Mouse (Mus musculus) gastrocnemius, postnatal 14 days (tissue): ENCODE measurements around the gene Art5. TPM values are rescaled to one million over a fixed set of nuclear protein-coding genes. Genes with fewer than 3 reads are reported as not detected.

Experiments
- DNase-seq: peaks from one replicate; pipeline ENCODE4 v3.0.0; 2021; ENCODE audit warnings: mixed read lengths
- intact Hi-C: fragments of 180-260 bp; cut with DNase I; formaldehyde crosslinking; loops from one replicate; pipeline ENCODE4 v1.15.1; 2025; ENCODE audit warnings: low total_unique reads
- long read RNA-seq, 2 experiments: library from polyadenylated mRNA; stranded (forward); transcript quantifications; one replicate each; pipeline ENCODE4 v2.0.0; 2021
- total RNA-seq, 2 experiments: library from RNA; stranded (reverse); gene quantifications; 2 replicates each; pipeline ENCODE4 v1.2.3; 2021

Gene Art5
- 1 to 10 TPM; 6.9 to 8.1 TPM for total RNA-seq
- long read RNA-seq, experiment 1, transcript Art5-204 (5 exons, 1,713 nt): major isoform, 9 of 13 reads
- long read RNA-seq, experiment 1, partial matches to known transcripts: 1 of 13 reads
- long read RNA-seq, experiment 1, other reads (novel, unspliced or antisense): 3 of 13 reads
- long read RNA-seq, experiment 2, transcript Art5-204 (5 exons, 1,713 nt): major isoform, 10 of 23 reads
- long read RNA-seq, experiment 2, partial matches to known transcripts: 8 of 23 reads
- long read RNA-seq, experiment 2, other reads (novel, unspliced or antisense): 5 of 23 reads

DNA sequence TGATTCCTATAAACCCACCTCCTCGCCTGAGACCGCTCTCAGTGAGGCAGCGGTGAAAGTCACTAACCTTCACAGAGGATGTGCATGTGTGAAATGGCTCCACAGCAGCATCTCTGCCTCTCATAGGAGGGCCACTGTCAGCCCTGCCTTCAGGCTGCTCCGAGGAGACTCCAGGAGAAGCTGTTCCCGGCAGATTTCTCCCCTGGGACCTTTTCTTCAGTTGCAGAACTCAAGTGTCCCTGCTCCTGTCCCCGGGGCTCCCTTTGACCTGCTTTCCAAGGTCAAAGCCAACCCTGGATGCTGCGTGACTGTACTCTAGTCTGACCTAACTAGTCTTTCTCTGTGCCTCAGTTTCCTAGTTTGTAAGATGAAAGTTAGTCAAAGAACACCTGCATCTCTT, at the start of gene Art5:
TSS of gene Art5 (minus strand) at position 319 of the 400 bp plus-strand sequence.
- no peak for DNase-seq
- intact Hi-C loops: no loop called here

DNA sequence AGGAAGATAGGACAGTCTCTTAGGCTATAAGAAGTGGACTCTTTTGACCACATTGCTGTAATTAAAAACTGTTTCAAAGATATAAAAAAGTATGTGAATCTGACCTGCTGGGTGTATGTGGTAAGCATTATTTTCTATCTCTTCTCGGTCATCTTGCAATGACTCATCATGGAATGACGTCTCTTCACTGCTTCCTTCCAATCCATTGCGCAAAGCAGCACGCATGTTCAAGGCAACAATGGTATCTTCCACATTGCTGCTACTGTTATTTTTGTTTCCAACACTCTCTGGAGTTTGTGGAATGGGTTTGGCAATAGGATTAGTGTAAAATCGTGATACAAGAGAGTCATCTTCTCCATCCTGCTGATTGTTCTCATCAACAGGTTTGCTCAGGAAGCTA, 44.4 kb upstream of the Art5 start:
- intact Hi-C loops: no loop called here
- DNase-seq: no peak

DNA sequence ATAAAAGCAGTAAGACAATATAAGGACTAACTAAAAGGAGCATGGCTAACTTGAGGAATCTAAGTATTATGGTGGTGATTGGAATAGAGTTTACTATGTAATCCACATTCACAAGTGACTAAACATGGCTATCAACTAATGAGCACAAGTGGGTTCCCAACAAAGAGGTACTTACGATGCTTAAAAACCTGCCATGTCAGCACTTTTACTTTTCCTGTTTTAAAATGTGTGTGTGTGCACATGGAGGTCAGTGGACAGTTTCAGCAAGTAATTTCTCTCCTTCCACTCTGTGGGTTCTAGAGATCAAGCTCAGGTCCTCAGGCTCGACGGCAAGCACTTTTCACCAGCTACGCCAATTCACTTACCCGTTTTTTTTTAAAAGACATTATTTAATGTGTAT, 28.6 kb upstream of the Art5 start:
- no peak for DNase-seq
- intact Hi-C loops: no loop called here

DNA sequence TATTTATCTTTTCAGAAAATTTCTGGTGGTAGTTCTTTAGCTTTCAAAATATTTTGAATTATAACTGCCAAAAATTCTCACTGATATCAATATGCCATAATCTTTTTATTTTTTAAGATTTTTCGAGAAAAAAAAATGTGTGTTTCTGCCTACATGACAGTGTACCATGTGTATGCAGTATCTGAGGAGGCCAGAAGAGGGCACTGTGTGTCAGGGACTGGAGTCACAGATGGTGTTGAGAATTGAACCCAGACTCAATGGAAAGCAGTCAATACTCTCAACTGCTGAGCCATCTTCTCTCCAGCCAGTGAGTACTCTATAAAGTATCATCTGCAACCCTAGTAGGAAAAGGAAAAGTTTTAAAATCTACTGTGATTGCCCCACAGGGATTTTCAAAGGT, 28.2 kb upstream of the Art5 start:
- no peak for DNase-seq
- intact Hi-C loops: no loop called here

DNA sequence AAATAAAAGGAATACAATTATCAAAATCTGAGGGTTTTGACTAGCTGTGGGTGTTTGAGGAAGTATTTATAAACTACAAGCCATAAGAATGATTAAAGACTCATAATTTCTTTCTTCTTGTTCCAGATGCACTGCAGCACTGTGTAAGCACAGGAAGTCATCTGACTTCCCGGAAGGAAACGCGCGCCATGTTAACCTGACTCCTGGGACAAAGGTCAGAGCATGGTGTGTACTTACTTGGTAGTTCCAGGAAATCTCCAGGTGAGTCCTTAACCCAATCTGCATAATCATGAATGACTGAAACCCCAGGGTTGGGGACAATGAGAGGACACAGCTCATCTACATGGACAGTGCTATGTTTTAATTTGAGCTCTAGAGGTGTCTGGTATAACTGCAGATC, 23.1 kb upstream of the Art5 start:
- intact Hi-C loops: no loop called here

DNA sequence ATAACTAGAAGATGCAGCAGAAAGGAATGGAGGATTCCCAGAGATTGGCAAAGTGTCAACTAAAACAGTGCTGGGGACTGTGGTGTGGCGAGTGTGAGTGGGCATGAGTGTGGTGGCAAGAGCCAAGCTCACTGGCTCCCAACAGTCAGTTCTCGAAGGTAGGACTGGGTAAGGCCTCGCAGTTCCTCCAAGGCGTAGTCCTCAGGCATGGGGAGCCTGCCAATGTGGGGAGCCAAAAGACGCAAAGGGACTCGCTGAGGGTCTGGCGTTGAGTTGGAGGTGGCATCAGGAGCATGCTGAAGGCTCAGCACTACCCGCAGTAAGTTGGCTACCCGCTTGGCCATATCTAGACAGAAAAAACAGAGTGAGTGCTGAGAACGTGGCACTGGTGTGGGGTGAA, 11.0 kb upstream of the Art5 start:
- intact Hi-C loops: loop anchor here (10.0 kb wide), 1 partner anchor 54 kb away; no protein-coding TSS in a partner anchor
- DNase-seq: no peak

More for the DNA sequence above, 23.1 kb upstream of the Art5 start:
- DNase-seq: no peak

DNA sequence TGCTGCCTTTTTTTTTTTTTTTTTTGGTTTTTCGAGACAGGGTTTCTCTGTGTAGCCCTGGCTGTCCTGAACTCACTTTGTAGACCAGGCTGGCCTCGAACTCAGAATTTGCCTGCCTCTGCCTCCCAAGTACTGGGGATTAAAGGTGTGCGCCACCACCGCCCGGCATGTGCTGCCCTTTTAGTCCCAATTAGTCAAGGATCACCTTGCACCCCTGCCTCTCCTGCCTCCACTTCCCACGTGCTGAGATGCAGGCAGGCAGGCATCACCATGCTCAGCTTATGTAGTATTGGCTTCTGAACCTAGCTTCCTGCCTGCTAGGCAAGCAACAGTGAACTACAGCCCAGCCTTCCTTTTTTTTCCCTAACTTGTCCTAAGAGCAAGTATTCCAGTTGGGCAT, 8.1 kb upstream of the Art5 start:
- intact Hi-C loops: no loop called here
- no peak for DNase-seq

DNA sequence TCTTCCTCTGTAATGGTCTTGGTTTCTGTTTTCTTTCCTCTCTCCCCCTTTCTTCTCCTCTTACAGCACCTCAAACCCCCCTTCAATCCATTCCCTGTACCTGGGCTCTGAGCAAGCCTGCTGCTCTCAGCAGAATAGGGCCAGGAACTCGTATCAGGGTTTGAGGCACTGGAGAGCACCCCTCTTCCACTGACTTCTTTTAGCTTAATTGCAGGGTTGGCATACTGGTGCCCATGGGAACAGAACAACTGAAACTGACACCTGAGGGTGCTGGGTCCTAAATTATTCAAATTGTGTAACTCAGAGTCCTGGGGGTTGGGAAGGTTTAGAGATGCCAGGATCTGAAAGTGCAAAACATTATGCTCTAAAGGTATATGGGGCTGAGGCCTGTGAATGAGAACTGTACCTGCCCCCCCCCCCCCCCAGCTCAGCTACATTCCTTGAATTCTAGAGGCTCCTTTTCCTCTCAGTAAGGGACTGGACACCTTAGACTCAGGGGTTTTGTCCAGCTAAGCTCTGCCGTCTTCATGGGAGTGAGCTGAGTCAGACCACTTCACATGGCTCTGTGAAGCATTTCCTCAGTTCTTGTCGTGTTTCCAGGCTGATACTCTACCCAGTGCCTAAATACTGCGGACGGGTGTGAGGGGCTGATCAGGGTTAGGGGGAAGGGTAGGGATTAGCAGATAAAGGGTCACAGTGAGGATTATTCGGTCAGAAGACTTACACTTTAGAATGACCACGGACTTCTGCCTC, 7.5 kb upstream of the Art5 start, which contains the start of gene Chrna10:
TSS of gene Chrna10 (minus strand) at position 250 of the 753 bp plus-strand sequence.
- no peak for DNase-seq
- intact Hi-C loops: no loop called here

DNA sequence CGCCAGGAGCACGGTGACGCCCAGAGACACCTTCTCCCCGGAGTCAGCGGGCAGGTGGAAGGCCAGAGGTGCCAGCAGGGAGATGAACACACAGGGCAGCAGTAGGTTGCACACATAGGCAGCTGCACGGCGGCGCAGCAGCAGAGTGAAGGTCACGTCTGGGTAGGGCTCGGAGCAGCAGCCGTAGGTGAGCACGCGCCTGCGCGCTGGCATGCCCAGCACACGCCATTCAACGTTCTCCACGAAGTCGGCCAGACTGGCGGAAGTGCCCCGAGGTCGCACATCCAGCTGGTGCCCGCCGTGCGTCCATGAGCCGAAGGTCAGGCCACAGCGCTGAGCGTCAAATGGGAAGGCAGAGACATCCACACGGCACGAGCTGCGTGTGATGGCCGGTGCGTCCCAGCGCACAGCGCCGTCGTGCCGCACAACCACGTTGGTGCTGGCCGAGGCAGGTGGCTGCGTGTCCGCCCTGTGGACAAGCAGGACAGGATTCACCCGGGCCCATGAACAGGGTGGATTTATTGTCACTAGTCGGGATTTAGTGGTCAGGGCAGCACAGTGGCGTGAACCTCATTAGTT, 4.0 kb upstream of the Art5 start:
- intact Hi-C loops: no loop called here
- no peak for DNase-seq

DNA sequence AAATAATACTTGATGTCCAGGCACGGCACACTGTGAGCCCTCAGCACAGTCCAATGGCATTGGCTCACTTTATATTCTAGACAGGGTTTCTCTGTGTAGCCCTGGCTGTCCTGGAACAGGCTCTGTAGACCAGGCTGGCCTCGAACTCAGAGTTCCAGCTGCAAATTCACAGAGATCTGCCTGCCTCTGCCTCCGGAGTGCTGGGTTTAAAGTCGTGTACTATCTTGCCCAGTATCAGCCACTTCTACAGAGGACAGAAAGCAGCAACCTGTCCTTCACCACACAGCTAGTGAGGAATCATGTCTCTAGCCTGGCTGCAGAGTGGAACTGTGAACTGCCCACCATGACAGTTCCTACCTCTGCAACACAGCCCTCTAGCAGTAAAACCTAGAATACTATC, 457 bp upstream of the Art5 start:
- intact Hi-C loops: no loop called here
- no peak for DNase-seq

DNA sequence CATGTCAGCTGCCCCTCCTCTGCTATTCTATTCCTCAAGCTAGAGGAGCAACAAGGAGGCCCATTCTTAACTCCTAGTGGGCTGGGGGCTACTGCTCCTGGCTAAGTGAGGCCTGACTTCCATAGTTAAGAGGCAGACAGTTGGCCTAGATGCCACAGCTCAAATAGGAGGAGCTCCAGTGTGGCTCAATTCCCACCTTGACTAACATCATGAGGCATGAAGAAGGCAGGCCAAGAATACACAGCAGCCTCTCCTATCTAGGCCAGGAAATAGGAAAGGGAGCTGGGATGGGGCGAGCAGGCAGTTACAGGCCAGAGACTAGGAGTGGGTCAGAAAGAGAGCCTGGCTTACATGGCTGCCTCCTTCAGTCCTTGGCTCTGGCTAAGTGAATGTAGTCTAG, 1.1 kb downstream of the Art5 start:
- DNase-seq: peak; percentile 20
- intact Hi-C loops: no loop called here

DNA sequence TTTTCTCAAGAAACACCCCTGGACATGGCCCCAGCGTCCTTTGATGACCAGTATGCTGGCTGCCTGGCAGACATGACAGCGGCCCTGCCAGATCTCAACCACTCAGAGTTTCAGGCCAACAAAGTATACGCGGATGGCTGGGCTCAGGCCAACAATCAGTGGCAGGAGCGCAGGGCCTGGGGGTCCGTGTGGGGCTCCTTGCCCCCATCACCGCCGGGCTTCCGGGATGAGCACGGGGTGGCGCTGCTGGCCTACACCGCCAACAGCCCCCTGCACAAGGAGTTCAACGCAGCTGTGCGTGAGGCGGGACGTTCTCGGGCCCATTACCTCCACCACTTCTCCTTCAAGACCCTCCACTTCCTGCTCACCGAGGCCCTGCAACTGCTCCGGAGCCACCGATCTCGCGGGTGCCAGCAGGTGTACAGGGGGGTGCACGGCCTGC, 2.6 kb downstream of the Art5 start:
- peak; percentile 15 for DNase-seq
- intact Hi-C loops: no loop called here

DNA sequence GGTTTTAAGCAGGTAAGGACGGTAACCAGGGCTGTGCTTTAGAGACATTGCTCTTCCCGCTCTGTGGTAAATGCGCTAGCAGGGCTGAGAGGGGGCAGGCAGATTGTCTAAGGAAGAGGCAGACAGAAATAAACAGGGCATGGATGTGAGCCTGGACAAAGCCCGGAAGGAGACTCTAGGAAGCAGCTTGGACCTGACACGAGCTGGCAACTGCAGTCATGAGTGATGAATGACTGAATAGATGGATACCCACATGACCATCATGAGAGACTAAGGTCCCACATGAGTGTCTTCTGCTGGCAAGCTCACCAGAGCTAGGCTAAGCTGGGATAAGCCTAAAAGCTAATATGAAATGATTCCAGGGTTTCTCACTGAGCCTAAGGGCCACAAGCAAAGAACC, 5.2 kb downstream of the Art5 start:
- intact Hi-C loops: no loop called here

DNA sequence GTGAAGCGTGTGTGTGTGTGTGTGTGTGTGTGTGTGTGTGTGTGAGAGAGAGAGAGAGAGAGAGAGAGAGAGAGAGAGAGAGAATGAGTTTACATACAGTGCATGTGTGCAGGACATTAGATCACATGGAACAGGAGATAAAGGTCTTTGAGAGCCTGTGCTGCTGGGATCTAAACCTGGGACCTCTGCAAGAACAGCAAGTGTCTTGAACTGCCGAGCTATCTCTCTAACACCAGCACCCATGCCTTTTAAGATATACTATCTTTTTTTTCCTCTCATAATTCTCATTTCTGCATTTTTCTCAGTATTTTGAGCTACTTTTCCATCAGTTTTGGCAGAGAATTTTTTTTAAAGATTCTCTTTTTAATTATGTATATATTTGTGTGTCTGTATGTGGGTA, 5.7 kb downstream of the Art5 start:
- no peak for DNase-seq

More for the DNA sequence above, 5.2 kb downstream of the Art5 start:
- DNase-seq: no peak

DNA sequence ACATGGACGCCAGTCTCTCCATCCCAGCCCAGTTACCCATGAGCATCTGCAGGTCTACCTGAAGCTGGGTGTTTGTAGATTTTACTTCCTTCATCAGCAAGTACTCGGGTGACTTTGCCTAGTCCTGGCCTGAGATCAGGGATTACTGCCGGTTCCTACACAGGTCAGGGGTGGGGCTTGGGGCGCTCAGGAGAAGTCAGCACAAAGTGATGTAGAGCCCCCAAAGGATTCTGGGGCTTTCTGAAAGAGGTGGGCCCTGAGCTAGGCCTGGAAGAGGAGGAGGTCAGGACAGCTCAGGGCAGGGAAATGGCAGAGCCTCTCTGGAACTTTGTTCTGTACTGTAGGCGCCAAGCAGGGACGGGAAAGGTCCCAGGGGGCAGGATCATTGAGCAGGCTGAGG, 6.6 kb downstream of the Art5 start:
- DNase-seq: peak; percentile 29
- intact Hi-C loops: no loop called here

More for the DNA sequence above, 5.7 kb downstream of the Art5 start:
- intact Hi-C loops: no loop called here

DNA sequence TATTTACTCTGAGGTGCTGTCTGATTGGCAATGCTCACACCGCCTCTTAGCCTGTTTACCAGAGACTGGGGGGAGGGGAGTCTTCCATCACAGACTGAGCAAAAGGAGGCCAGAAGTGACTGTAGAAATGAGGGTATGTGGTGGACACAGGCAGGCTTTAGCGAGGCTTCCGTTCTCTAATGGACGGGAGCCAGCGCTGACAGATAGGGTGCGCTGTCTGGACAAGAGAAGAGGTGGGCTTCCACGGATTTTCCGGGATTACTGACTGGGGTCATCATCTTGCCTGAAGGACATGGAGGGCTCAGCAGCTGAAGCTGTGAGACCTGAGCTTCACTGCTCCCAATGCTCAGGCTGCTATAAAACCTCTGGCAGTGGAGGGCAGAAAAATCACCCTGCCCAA, 7.0 kb downstream of the Art5 start:
- intact Hi-C loops: no loop called here
- no peak for DNase-seq

DNA sequence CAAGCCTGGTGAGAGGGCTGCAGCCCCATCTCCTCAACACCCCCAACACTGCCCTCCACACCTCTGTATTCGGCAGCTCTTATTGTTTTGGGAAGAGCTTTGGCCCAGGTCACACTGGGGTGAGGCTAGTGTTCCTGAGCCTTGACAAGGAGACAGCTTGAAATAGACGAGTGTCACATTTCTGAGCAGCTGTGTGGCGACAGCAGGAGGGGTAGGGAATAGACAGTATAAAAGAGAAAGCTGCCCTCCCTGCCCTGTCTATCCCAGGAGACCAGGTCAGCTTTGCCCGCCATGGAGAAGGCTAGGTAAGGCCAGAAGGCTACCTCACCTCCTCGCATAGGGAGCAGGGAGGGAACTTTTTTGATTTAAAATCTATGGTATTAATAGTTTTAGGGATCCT, 7.8 kb downstream of the Art5 start, which contains the start of gene Art1:
TSS of gene Art1 (plus strand) at position 257 of the 400 bp plus-strand sequence.
- intact Hi-C loops: no loop called here
- DNase-seq: peak; percentile 53

DNA sequence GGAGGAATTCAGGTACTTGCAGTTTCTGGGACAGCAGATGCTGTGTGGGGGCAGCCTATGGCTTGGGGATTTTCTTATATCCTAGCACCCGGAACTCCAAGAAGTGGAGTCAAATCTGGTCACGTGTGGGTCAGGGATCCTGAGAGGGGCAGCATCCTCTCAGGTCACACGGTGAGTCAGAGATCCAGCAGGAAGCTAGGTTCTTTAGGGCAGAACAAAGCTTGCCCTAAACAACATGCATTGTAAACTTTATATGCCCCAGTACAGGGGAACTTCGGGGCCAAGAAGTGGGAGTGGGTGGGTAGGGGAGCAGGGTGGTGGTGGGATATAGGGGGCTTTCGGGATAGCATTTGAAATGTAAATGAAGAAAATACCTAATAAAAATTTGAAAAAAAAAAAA, 8.4 kb downstream of the Art5 start:
- no peak for DNase-seq

DNA sequence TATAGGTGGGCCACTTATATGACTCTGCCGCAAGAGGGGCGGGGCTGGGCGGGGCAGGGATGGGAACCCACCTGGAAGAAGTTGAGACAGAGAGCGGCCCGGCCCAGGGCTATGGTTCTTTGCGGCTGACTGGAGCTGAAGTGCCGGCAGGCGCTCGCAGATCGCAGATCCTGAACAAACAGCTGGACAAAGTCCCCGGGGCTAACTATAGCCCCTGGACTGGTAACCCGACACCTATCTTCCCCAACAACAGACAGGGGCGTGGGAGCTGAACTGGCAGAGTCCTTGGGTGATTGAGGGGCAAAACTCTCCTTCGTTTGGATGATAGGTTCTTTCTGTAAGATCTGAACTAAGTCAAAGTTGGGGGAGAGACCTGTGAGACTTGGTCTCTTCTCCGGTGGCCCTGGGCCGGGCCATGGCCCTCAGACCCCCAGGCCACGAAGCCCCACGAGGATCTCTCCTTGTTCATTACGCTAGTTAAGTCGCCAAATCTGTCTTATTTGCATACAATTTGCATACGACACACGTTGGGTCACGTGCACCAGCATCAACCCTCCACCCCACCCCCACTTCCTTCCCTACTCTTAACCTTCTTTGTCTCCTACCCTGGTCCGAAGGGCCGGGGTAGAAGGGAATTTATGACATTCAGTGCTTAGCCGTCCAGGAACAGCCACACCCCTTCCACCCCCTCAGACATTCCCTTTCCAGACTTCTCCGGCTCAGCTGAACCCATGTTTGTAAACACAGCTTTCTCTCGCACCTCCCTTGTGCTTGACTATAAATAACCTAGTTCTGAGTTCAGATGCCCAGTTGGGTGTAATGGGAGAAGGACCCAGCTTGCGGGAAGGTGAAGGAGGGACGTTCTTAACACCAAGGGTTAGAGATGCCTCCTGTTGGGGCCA, 9.3 kb downstream of the Art5 start:
- intact Hi-C loops: loop anchor here (5.0 kb wide), 1 partner anchor 1143 kb away; no protein-coding TSS in a partner anchor
- no peak for DNase-seq

More for the DNA sequence above, 8.4 kb downstream of the Art5 start:
- intact Hi-C loops: no loop called here
